Mouse (Mus musculus) midbrain, embryonic 12.5 days (tissue): ENCODE results near the gene Mapk13. TPM values are rescaled to one million over a fixed set of nuclear protein-coding genes. Genes with fewer than 3 reads are reported as not detected.

Source experiments
- ATAC-seq: fragments of 200-750 bp; cut with Nextera tagmentation; 2 replicates; pipeline ENCODE4 v1.8.0; 2017; ENCODE audit warnings: low read depth, moderate TSS enrichment, moderate library complexity; ENCODE audit not compliant: low FRiP score
- H3K27ac ChIP-seq: fragments of 300-500 bp; sonication (generic); replicated peaks from 2 replicates; pipeline ENCODE4 v1.5.1; 2016; ENCODE audit warnings: mild to moderate bottlenecking
- H3K27me3 ChIP-seq: fragments of 300-500 bp; sonication (generic); 2 replicates; pipeline ENCODE4 v1.6.1; 2016; ENCODE audit warnings: mild to moderate bottlenecking
- H3K36me3 ChIP-seq: fragments of 300-500 bp; sonication (generic); 2 replicates; pipeline ENCODE4 v1.6.1; 2016
- H3K4me1 ChIP-seq: fragments of 300-500 bp; sonication (generic); 2 replicates; pipeline ENCODE4 v1.6.1; 2016
- H3K4me2 ChIP-seq: fragments of 300-500 bp; sonication (generic); replicated peaks from 2 replicates; pipeline ENCODE4 v1.6.1; 2016; ENCODE audit warnings: mild to moderate bottlenecking, moderate library complexity
- H3K4me3 ChIP-seq: fragments of 300-500 bp; sonication (generic); 2 replicates; pipeline ENCODE4 v1.5.1; 2016; ENCODE audit warnings: mild to moderate bottlenecking
- H3K9ac ChIP-seq: fragments of 300-500 bp; sonication (generic); replicated peaks from 2 replicates; pipeline ENCODE4 v1.6.1; 2016; ENCODE audit warnings: mild to moderate bottlenecking, moderate library complexity
- H3K9me3 ChIP-seq: fragments of 300-500 bp; sonication (generic); 2 replicates; pipeline ENCODE4 v1.6.1; 2016; ENCODE audit warnings: mild to moderate bottlenecking
- WGBS: fragments of 180-500 bp; shearing (Covaris S2); methylation state at CpG from one replicate; pipeline ENCODE4 v1.1.7; 2016; 5-methylcytosine and 5-hydroxymethylcytosine counted together
- polyA plus RNA-seq: library from polyadenylated mRNA; unstranded; fragments of >200 nt; fragmentation: Nextera tagmentation; extraction: Ambion mirVana; gene quantifications from 2 replicates; pipeline ENCODE4 v1.2.1, GENCODE M21; 2016

Mapk13 gene
- polyA plus RNA-seq, 1 experiment from 2014 or later: 1.5 TPM

DNA sequence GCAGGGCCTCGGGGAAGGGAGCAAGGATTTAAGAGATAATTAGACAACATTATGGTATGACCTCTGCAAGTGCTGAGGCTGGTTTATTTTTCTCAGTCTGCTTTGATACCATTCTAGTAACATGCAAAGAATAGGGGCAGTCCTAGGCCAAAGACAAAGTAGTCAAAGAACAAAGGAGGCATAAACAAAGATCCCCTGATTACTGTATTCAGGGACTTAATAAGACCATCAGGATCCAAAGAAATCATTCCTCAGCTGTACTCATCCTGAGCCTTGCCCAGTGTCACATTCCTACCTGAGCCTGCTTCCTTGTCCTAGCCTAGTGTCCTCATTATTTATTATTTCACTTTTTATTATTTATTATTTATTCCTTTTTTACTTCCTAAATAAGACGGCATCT lies 51.1 kb downstream of the Mapk13 start:
- Histone ChIP-seq H3K4me3 (no peak overlapping the region), H3K27me3 (no peaks in the 10 kb centered on the region), H3K36me3 (peaks cover 96% of the 10 kb centered on the region), H3K9me3 (no peaks in the 10 kb centered on the region), H3K4me1 (no peaks in the 10 kb centered on the region), H3K9ac (no peak overlapping the region), H3K4me2 (no peak overlapping the region), H3K27ac (no peak overlapping the region)
- ATAC-seq: no peak
- WGBS: 86% methylated on average over 2 of the region's 2 CpGs

DNA sequence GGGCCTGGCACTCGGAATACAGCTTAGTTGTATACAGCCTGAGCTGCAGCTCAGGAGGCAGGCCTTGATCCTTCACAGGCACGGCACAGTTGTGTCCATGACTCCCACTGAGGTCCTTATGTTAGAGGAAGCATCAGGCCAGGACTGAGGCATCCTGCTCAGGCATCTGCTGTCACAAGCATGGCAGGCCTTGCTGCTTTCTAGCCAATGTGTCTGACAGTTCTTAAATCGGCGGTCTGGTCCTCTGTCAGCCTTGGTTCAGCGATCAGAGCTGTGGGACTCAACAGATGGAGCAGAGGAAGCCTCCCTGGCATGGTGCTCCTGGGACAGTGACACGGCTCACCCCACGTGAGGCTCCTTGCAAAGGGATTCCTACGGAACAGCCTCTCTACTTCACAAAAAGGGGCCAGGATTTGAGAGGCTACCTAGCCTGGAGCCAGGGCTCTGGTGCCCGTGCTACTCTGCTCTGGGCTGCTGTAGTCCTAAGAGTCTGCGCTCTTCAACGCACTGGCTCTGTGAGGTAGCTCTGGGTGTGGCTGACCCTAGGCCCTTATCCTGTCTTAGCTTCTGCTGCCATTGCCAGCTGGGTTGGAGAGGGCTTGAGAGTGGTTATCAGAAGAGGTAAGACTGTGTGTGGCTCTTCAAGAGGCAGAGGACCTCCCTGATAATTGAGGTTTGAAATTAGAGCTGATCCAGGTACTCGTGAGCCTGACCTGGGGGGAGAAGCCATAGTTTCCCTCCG lies 54.1 kb downstream of the Mapk13 start:
- 93% methylated on average over 13 of the region's 13 CpGs for WGBS
- Histone ChIP-seq H3K4me1 (no peaks in the 10 kb centered on the region), H3K27me3 (no peaks in the 10 kb centered on the region), H3K4me2 (no peak overlapping the region), H3K27ac (no peak overlapping the region), H3K9ac (no peak overlapping the region), H3K4me3 (no peak overlapping the region), H3K36me3 (peaks cover 98% of the 10 kb centered on the region), H3K9me3 (no peaks in the 10 kb centered on the region)
- ATAC-seq: no peak

DNA sequence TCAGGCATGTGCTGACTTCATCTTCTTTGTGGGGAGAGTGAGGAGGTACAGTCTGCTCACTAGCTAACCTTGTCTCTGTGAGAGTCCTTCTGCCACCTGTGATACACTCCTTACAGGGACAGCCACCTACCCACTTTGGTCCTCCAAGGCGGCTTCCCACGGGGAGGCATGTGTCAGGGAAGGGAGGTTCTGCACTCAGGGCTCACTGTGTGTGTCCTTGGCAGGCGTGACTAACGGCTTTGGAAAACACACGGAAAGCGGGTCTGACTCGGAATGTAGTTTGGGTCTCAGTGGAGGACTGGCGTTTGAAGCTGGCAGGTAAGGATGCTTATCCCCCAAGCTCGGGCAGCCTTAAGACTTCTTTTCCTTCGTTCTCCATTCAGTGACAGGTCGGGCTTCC lies 54.7 kb downstream of the Mapk13 start:
- no peak overlapping the region for H3K9ac ChIP-seq
- H3K4me1 ChIP-seq: no peaks in the 10 kb centered on the region
- WGBS: 90% methylated on average over 11 of the region's 11 CpGs
- H3K36me3 ChIP-seq: peaks cover 98% of the 10 kb centered on the region
- H3K27me3 ChIP-seq: no peaks in the 10 kb centered on the region
- H3K4me3 ChIP-seq: no peak overlapping the region
- ATAC-seq: no peak
- no peak overlapping the region for H3K27ac ChIP-seq
- H3K9me3 ChIP-seq: no peaks in the 10 kb centered on the region
- H3K4me2 ChIP-seq: no peak overlapping the region

DNA sequence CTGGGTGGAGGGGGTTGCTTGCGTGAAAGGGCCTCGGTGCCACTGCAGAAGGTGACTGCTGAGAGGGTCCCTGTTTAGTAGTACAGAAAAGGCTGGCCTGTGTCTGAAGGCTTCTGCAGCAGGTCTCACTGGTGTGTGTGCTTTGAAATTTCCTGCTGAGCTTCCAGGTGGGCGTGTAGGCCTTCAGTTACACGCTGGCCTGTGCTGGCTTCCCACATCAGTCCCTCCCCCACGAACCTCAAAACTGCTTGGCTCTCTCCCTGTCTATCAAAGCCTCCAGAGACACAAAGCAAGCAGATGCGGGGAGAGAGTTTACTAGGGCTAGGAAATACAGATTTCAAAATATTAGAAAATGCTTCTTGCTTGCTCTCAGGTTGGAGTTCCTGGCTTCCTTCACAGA lies 55.8 kb downstream of the Mapk13 start:
- no peak overlapping the region for H3K4me3 ChIP-seq
- no peaks in the 10 kb centered on the region for H3K9me3 ChIP-seq
- H3K9ac ChIP-seq: no peak overlapping the region
- WGBS: 90% methylated on average over 6 of the region's 6 CpGs
- no peaks in the 10 kb centered on the region for H3K4me1 ChIP-seq
- H3K27me3 ChIP-seq: no peaks in the 10 kb centered on the region
- no peak overlapping the region for H3K4me2 ChIP-seq
- ATAC-seq: no peak
- H3K36me3 ChIP-seq: peaks cover 100% of the 10 kb centered on the region
- no peak overlapping the region; the same call in 1 of the 2 replicates for H3K27ac ChIP-seq

DNA sequence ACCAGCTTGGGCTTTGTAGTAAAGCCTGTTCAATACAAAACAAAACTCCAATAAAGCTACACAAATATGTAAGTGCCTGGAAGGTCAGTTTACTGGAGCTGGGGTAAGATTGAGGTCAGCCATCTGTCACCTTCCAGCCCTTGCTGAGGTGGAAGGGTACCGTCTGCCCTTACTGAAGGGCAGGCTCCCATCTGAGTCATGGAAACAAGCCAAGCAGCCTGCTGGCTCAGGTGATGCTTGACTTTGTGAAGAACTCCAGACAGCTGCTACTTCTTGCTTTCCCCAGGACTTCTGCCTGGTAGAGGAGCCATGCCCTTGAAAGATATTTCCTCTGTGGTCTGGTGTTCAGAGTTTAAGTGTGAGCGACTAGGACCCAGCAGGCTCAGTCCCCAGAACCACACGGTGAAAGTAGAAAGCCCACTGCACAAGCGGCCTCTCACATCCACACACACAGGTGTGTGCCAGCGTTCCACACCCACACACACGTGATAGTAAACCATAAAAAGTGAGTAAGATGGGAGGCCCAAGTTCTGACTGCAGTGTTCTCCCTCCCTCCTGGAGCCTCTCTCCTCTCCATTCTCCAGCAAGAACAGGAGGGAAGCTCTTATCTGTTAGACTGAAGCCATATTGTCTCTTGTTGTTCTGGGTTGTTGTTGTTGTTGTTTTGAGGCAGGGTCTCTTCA lies 56.4 kb downstream of the Mapk13 start:
- no peak overlapping the region for H3K4me2 ChIP-seq
- no peaks in the 10 kb centered on the region for H3K27me3 ChIP-seq
- WGBS: 96% methylated on average over 6 of the region's 6 CpGs
- no peak overlapping the region for H3K4me3 ChIP-seq
- no peak overlapping the region for H3K9ac ChIP-seq
- no peak overlapping the region; the same call in 1 of the 2 replicates for H3K27ac ChIP-seq
- peaks cover 100% of the 10 kb centered on the region for H3K36me3 ChIP-seq
- no peaks in the 10 kb centered on the region for H3K4me1 ChIP-seq
- ATAC-seq: no peak
- H3K9me3 ChIP-seq: no peaks in the 10 kb centered on the region

DNA sequence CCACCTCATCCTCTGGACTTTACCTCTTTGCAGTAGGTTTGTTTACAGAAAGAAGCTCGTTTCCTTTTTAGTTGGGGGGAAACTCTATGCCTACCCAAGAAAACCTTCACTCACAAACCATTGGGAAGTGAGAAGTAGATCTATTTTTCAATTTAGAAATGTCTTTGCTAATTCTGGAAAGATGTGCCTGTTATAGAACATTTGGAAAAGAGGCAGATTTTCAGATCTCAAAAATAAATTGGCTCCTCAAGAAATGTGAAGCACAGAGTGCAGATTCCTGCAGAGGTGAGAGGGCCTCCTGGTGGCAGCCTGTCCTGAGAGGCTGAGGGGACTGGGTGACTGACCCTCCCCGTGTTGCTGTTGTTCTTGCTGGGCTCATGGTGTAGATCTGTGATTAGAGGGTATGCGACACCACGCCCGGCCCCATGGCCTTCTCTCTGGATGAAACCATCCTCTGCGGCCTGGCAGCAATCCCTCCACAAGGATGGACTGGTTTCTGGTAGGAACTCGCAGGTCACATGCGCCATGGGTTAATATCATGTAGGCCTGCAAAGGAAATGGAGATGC lies 58.7 kb downstream of the Mapk13 start:
- H3K4me1 ChIP-seq: no peaks in the 10 kb centered on the region
- peaks cover 99% of the 10 kb centered on the region for H3K36me3 ChIP-seq
- H3K4me3 ChIP-seq: no peak overlapping the region
- 94% methylated on average over 8 of the region's 8 CpGs for WGBS
- no peak for ATAC-seq
- H3K9ac ChIP-seq: no peak overlapping the region
- no peak overlapping the region for H3K4me2 ChIP-seq
- H3K9me3 ChIP-seq: no peaks in the 10 kb centered on the region
- no peak overlapping the region for H3K27ac ChIP-seq
- H3K27me3 ChIP-seq: no peaks in the 10 kb centered on the region

DNA sequence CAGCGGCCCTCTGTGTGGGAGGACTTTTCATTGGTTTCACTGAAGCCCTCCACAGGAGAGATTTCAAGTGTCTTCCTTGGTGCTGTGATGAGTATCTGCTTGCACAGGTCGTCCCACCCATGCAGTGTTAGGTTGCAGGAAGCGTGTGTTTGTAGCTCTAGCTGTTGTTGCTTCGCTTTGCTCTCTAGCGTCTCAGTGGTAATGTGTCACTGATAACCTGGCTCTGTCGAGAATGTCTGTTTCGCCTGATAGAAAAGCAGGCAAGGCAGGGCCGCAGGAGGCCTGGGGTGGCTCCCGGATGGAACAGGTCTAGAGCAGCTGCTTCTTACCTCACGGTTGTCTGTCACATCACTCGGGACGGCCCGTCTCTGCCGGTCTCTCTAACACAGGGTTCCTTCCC lies 60.0 kb downstream of the Mapk13 start:
- ATAC-seq: no peak
- 88% methylated on average over 14 of the region's 14 CpGs for WGBS
- Histone ChIP-seq H3K4me1 (no peaks in the 10 kb centered on the region), H3K9ac (no peak overlapping the region), H3K4me2 (no peak overlapping the region), H3K9me3 (no peaks in the 10 kb centered on the region), H3K27ac (no peak overlapping the region), H3K36me3 (peaks cover 97% of the 10 kb centered on the region), H3K4me3 (no peak overlapping the region), H3K27me3 (no peaks in the 10 kb centered on the region)

Other genes with a start within 250 kb of the Mapk13 start
- not detected in 2 replicates for gene Armc12, start 238.5 kb upstream of the Mapk13 start, polyA plus RNA-seq
- gene Clpsl2, start 219.9 kb upstream of the Mapk13 start, polyA plus RNA-seq: not detected in 2 replicates
- not detected in 2 replicates for gene Clps, start 208.5 kb upstream of the Mapk13 start, polyA plus RNA-seq
- gene Lhfpl5, start 193.7 kb upstream of the Mapk13 start, polyA plus RNA-seq: 1.7 TPM in 2 replicates
- 117 and 126 TPM in 2 replicates for gene Srpk1, start 146.6 kb upstream of the Mapk13 start, polyA plus RNA-seq
- 0.68 and 0.91 TPM in 2 replicates for gene Slc26a8, start 79.1 kb upstream of the Mapk13 start, polyA plus RNA-seq
- gene Mapk14, start 78.0 kb upstream of the Mapk13 start, polyA plus RNA-seq: 36.6 and 40.7 TPM in 2 replicates
- 3.4 and 3.5 TPM in 2 replicates for gene AC170998.1, start 43.2 kb upstream of the Mapk13 start, polyA plus RNA-seq
- gene Brpf3, start 31.8 kb downstream of the Mapk13 start, polyA plus RNA-seq: 15.0 and 17.3 TPM in 2 replicates
- not detected in 2 replicates for gene Pnpla1, start 89.1 kb downstream of the Mapk13 start, polyA plus RNA-seq
- gene 4930539E08Rik, start 146.0 kb downstream of the Mapk13 start, polyA plus RNA-seq: 0.15 and 0.26 TPM in 2 replicates
- gene Pxt1, start 174.5 kb downstream of the Mapk13 start, polyA plus RNA-seq: 0.30 TPM in 1 of 2 replicates, not detected in the other
- gene Kctd20, start 182.7 kb downstream of the Mapk13 start, polyA plus RNA-seq: 115 and 116 TPM in 2 replicates
- gene Stk38, start 238.7 kb downstream of the Mapk13 start, polyA plus RNA-seq: 150 and 151 TPM in 2 replicates